Mouse (Mus musculus) telencephalon, adult 2 months (tissue): ENCODE measurements around the gene Hist1h4b.

Experiments
- DNase-seq: peaks from one replicate; pipeline ENCODE4 v3.0.0-alpha.2; 2011; ENCODE audit warnings: low read depth, low spot score

Gene Hist1h4b

DNA sequence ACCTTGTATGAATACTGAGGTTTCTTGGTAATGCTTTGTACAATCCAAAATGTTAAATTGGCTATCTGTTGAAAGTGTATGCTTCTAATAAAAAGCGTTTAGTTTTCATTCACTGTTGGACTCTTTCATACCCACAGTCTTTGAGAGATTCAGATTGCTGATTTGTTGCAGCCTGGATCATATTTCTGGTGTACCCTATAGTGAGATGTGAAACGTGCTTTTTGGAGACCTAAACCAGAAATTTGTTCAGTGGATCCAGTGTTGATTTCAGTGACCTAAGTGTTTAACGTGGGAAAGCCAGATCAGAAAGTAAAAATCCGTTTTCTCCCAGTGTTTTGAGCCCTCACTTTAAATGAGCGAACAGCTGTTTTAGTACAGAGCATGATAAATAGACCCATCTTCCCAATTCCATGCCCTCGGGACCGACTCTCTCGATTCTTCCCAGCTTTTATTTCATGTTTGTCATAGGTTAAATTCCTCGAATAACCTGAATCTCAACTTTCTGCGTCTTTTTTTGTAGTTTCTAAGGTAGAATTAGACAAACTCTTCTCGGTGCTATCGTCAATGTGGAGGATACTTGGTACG, 16.5 kb upstream of the Hist1h4b start:
- DNase-seq: no peak

GRCm38 (mm10) chr13:23740910-23741309, 15.9 kb upstream of the Hist1h4b start:
- DNase-seq: no peak

DNA sequence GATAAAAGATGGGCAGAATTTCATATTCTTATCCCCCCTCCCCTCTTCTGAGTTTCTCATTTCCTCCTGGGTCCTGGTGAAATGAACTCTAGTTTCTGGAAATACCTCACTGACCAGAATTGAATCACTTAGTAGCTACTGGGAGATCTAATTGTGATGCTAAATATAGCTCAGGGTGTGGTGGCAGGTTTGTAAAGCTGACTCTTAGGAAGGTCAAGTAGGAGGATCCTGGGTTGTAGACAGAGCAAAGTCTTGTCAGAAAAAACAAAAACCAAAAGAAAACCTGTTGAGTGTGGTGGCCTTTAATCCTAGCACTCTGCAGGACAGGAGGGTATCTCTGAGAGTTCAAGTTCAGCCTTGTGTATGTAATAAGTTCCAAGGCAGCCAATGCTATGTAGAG, 14.8 kb upstream of the Hist1h4b start:
- DNase-seq: no peak

- no peak for DNase-seq
These were observed 13.6 kb upstream of the Hist1h4b start for GRCm38 (mm10) chr13:23743215-23743614.

GRCm38 (mm10) chr13:23743963-23744362, 12.8 kb upstream of the Hist1h4b start:
- no peak for DNase-seq

- DNase-seq: no peak
These were observed 12.1 kb upstream of the Hist1h4b start for GRCm38 (mm10) chr13:23744421-23745380.

- DNase-seq: peak; percentile 93
These were observed 11.2 kb upstream of the Hist1h4b start, which contains the start of gene Hist1h3c for GRCm38 (mm10) chr13:23745381-23746161. TSS of gene Hist1h3c (minus strand) at chr13:23745602.

GRCm38 (mm10) chr13:23746201-23747080, 10.4 kb upstream of the Hist1h4b start, which contains the start of gene Hist1h2bb:
TSS of gene Hist1h2bb (plus strand) at chr13:23746734.
- peak; percentile 99 for DNase-seq

- DNase-seq: no peak
These were observed 9.5 kb upstream of the Hist1h4b start for GRCm38 (mm10) chr13:23747081-23747891.

DNA sequence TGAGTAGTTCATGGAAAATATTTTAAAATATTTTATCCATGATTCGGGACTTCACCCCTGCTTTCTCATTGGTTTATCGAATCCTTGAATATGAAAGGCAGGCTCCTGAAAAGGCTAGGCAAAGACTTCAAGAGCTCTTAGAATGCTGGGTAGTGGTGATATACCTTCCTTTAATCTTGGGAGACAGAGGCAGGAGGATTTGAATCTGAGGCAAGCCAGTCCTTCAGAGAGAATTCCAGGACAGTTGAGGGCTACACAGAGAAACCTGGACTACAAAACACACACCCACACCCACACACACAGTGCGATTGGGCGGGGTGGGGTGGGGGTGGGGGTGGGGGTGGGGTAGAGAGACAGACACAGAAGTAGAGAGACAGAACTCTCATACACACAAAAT, 8.9 kb upstream of the Hist1h4b start:
- DNase-seq: no peak

DNA sequence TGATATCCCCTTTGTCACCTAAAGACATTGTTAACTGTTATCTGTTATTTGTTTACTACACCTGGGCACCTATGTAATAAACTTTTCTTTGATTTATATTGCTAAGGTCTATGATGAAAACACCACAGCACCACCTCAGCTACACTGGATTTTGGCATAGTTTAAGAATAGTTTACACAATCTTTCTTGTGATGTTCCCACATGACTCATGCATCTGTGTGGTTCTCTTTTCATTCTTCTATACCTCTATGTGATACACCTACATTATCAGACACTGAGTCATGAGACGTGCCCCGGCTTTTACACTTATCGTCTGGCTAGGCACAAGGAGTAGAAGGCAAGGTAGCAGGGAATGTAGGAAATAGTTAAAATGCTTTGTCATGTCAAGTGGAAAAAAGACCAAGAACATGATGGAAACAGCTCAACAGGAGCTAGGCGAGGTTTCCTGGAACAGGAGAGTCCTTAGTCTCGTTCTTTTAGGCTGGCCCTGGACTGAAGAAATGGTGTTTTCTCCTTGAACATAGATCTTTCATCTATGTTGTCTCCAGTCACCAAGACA, 7.2 kb upstream of the Hist1h4b start:
- DNase-seq: no peak

DNA sequence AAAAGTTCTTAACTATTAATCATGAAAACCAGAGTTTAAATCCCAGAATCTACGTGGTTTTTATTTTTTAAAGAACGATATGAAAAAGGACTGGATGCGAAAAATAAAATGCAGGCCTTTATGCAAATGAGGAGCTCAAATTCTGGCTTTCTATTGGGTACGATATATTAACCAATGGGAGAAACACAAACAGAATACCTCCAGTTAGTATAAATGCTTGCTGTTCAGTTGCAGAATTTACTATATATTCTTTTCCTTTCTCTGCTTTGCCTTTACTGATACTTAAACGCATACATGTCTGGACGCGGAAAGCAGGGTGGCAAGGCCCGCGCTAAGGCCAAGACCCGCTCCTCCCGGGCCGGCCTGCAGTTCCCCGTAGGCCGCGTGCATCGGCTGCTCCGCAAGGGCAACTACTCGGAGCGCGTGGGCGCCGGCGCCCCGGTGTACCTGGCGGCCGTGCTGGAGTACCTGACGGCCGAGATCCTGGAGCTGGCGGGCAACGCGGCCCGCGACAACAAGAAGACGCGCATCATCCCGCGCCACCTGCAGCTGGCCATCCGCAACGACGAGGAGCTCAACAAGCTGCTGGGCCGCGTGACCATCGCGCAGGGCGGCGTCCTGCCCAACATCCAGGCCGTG, 5.9 kb upstream of the Hist1h4b start, which contains the start of gene Hist1h2ab:
TSS of gene Hist1h2ab (plus strand) at position 288 of the 639 bp plus-strand sequence.
- peak; percentile 84 for DNase-seq

- DNase-seq: no peak
These were observed 5.3 kb upstream of the Hist1h4b start for GRCm38 (mm10) chr13:23751478-23751956.

GRCm38 (mm10) chr13:23752067-23752741, 4.6 kb upstream of the Hist1h4b start, which contains the start of gene Hist1h3b:
TSS of gene Hist1h3b (plus strand) at chr13:23752267.
- peak; percentile 92 for DNase-seq

DNA sequence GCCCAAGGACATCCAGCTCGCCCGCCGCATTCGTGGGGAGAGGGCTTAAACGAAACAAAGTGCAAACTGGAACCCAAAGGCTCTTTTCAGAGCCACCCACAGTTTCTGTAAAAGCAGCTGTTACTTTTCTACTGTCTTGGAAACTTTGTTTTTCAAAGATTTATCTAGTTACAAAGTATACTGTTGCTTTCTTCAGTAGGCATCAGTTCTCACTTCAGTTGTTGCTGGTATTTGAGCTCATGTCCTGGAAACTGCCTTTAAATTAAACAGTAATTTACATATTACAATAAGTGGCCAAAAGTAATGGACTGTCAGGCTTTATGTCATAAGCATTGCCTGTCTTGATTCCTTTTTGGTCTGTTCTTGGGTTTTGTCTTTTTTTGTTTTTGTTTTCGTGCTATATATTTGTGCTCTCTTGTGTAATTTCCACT, 4.1 kb upstream of the Hist1h4b start:
- DNase-seq: no peak

GRCm38 (mm10) chr13:23753314-23754078, 3.3 kb upstream of the Hist1h4b start:
- DNase-seq: no peak

DNA sequence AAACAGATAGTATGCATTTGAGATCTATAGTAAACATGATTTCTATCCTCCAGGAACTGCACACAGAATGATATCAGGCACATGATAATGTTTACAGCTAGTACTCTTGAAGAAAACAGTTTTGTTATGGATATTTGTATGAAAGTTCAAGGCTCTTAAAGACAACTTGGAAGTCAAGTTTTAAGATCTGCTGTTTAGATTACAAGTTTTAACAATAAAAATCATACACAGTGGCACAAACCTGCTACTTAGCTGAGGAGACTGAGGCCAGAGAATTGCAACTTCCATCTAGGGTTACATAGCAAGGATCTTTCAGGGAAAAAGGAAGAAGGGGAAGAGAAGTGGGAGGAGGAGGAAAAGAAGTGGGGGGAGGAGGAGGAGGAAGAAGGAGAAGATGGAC, 1.8 kb upstream of the Hist1h4b start:
- DNase-seq: no peak
